Mouse (Mus musculus) forebrain, postnatal 0 days (tissue): Measurements from ENCODE around the gene Glt1d1. TPM values are rescaled to one million over a fixed set of nuclear protein-coding genes. Genes with fewer than 3 reads are reported as not detected.
A peak's percentile ranks its signal among the peaks of the same experiment; 100 is the strongest.

ENCODE experiments used
- ATAC-seq: fragments of 200-750 bp; cut with Nextera tagmentation; 2 replicates; pipeline ENCODE4 v1.8.0; 2017; ENCODE audit warnings: mild to moderate bottlenecking, moderate library complexity
- DNase-seq: peaks from one replicate; pipeline ENCODE4 v3.0.0-alpha.2; 2015
- H3K27ac ChIP-seq: fragments of 300-500 bp; sonication (generic); 2 replicates; pipeline ENCODE4 v1.5.1; 2014; ENCODE audit warnings: low read depth, mild to moderate bottlenecking, antibody characterized with exemption, low read length, moderate library complexity, mixed read lengths
- H3K27me3 ChIP-seq: fragments of 300-500 bp; sonication (generic); 2 replicates; pipeline ENCODE4 v1.6.1; 2014; ENCODE audit warnings: mild to moderate bottlenecking, low read length, mixed read lengths; ENCODE audit not compliant: insufficient read depth
- H3K36me3 ChIP-seq: fragments of 300-500 bp; sonication (generic); 2 replicates; pipeline ENCODE4 v1.6.1; 2014; ENCODE audit warnings: mild to moderate bottlenecking, moderate library complexity; ENCODE audit not compliant: insufficient read depth
- H3K4me1 ChIP-seq: fragments of 300-500 bp; sonication (generic); 2 replicates; pipeline ENCODE4 v1.6.1; 2014; ENCODE audit warnings: antibody characterized with exemption; ENCODE audit not compliant: insufficient read depth
- H3K4me2 ChIP-seq: fragments of 300-500 bp; sonication (generic); 2 replicates; pipeline ENCODE4 v1.6.1; 2014; ENCODE audit warnings: low read depth, mild to moderate bottlenecking, moderate library complexity
- H3K4me3 ChIP-seq: fragments of 300-500 bp; sonication (generic); 2 replicates; pipeline ENCODE4 v1.5.1; 2014; ENCODE audit warnings: low read depth, low read length, mixed read lengths
- H3K9ac ChIP-seq: fragments of 300-500 bp; sonication (generic); 2 replicates; pipeline ENCODE4 v1.6.1; 2014; ENCODE audit warnings: mild to moderate bottlenecking
- H3K9me3 ChIP-seq: fragments of 300-500 bp; sonication (generic); 2 replicates; pipeline ENCODE4 v1.6.1; 2016; ENCODE audit warnings: low read length
- CTCF ChIP-seq: sonication (generic); IDR thresholded peaks from 2 replicates; pipeline ENCODE4 v1.5.1; 2016; ENCODE audit warnings: antibody characterized with exemption, control low read depth, low read depth
- WGBS: fragments of 180-500 bp; shearing (Covaris S2); extraction: QIAGEN DNeasy Blood & Tissue Kit; methylation state at CpG from one replicate; pipeline ENCODE4 v1.1.7; 2014; 5-methylcytosine and 5-hydroxymethylcytosine counted together
- polyA plus RNA-seq: library from polyadenylated mRNA; unstranded; fragments of >200 nt; fragmentation: Nextera tagmentation; extraction: Ambion mirVana; gene quantifications from 2 replicates; pipeline ENCODE4 v1.2.1, GENCODE M21; 2015
- total RNA-seq: library from RNA; depleted of rRNA; stranded (reverse); fragments of >200 nt; gene quantifications from 2 replicates; pipeline ENCODE4 v1.2.3, GENCODE M21; 2014

The Glt1d1 gene
- total and polyA plus RNA-seq, 2 experiments from 2014 or later, result 1.1 to 10.5 TPM

DNA sequence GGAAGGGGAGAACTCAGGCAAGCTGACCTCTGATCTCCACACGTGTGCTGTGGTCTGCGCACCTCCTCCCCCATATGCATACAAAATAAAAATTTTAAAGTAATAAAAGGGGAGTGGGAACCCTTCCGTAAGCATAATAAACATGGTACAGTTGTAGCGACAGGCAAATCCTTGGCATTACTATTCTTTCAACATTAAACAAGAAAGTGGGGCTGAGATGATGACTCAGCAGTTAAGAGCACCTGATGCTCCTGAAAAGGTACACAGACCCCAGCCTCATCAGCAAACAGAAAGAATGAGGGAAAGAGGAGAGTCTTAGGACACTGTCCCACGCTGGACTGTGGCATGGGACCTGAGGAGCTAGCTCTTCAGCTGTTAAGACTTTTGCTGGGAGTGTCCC is 29.1 kb upstream of the Glt1d1 start:
- peaks cover 66% of the 10 kb centered on the region for H3K36me3 ChIP-seq
- TF ChIP-seq CTCF, result no peak
- no peaks in the 10 kb centered on the region for H3K4me1 ChIP-seq
- DNase-seq (no peak), ATAC-seq (no peak)
- H3K27me3 ChIP-seq, result no peaks in the 10 kb centered on the region
- no peak overlapping the region for H3K9ac ChIP-seq
- no peak overlapping the region for H3K4me2 ChIP-seq
- no peaks in the 10 kb centered on the region for H3K9me3 ChIP-seq
- 97% methylated on average over 5 of the region's 5 CpGs for WGBS
- H3K4me3 ChIP-seq, result no peak overlapping the region
- H3K27ac ChIP-seq, result no peak overlapping the region

DNA sequence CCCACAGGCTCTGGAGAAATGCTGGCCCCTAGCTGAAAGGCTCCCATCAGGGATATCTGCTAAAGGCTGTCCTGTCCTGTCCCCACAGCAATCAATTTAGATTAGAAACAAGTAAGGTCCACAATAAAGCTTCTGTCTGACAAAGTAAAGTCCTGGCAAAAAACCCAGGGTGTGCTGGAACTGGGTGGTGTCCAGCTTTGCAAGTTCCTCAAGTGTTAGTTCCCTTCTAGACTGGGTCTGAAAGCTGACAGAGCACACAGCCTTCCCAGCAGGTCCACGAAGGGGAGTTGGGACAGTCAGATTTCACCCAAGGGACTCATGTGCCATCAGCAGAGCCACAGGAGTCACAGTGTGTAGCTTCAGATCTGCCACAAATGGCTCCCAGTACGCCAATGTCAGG is 24.6 kb upstream of the Glt1d1 start:
- DNase-seq (no peak), ATAC-seq (no peak)
- no peak overlapping the region for H3K4me2 ChIP-seq
- H3K27me3 ChIP-seq, result no peaks in the 10 kb centered on the region
- H3K27ac ChIP-seq, result no peak overlapping the region
- no peak overlapping the region for H3K4me3 ChIP-seq
- peaks cover 27% of the 10 kb centered on the region for H3K36me3 ChIP-seq
- no peak for TF ChIP-seq CTCF
- WGBS, result 98% methylated on average over 2 of the region's 2 CpGs
- no peaks in the 10 kb centered on the region for H3K4me1 ChIP-seq
- H3K9me3 ChIP-seq, result no peaks in the 10 kb centered on the region
- H3K9ac ChIP-seq, result no peak overlapping the region

DNA sequence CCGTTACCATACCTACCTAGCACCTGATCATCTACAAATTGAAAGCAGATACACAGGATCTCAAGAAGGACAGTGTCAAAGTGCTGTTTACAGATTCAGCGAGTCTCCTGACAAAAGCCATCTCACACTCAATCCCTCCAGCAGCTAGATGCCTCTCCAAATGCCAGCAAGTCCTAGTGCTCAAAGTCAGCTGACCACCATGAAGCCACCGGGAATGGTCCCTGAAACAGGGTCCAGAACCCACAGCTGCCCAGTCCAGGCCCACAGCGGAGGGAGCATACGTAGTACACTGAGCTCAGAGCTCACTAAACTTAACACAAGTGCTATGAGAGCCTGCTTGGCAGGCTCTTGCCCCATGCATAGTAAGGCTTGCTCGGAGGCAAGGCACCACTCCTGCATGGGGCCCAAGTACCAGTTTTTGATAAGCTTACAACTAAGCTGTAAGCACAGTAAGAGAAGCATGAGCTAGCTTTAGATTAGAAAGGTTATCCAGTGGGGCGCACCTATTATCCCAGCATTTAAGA is 22.8 kb upstream of the Glt1d1 start:
- TF ChIP-seq CTCF, result no peak
- WGBS, result 87% methylated on average over 7 of the region's 7 CpGs
- no peaks in the 10 kb centered on the region for H3K27me3 ChIP-seq
- peaks cover 13% of the 10 kb centered on the region for H3K36me3 ChIP-seq
- H3K4me3 ChIP-seq, result no peak overlapping the region
- DNase-seq (no peak), ATAC-seq (no peak)
- H3K9ac ChIP-seq, result no peak overlapping the region
- no peaks in the 10 kb centered on the region for H3K9me3 ChIP-seq
- H3K4me2 ChIP-seq, result no peak overlapping the region
- H3K4me1 ChIP-seq, result no peaks in the 10 kb centered on the region
- H3K27ac ChIP-seq, result no peak overlapping the region

DNA sequence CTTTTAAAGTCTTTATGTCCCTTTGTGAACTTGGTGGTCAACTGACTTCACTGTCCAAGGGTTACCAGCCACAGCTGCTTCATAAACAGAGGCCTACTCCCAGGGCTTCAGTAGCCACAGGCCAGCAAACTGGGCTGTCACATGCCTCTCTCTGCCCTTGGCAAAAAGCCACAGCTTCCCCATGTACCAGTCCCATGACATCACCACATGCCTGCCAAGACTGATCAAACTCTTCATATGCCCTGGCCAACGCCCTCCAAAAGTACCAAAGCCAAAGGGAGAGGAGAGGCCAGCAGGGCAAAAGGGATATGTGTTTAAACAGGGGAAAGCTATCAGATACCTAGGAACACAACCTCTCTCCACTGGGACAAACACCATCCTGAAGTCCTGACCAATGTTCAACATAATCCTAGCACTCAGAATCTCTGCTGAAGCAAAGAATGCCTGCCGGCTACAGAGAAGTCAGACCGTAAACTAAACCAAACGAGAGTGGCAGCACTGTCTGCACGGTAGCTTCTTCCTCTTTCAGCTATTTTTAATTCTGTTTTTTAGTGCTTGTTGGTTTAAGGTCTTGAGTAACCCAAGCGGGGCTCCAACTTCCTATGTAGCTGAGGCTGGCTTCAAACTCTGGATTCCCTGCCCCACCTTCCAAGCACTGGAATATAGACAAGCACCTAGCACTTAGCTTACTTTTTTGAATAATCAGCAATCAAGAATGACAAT is 21.1 kb upstream of the Glt1d1 start:
- 75% methylated on average over 6 of the region's 6 CpGs for WGBS

DNA sequence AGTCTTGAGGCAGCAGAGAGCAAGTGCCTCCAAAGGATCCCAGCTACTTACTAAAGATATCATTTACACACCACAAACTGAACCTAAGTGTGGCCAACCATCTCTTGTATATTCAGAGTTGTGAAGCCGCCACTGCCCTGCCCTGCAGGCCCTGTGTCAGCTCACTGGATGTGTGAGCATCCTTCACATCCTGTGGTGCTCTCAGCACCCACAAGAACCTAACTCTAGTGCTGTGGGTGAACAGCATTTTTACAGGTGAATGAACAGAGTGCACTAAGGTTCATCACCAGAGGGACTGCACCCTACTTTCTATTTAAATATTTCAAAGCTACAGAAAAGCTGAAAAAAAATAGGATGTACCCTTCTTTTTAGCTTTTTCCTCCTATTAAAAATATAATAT is 20.2 kb upstream of the Glt1d1 start:
- no peak for ATAC-seq
- 72% methylated on average over 1 of the region's 1 CpGs for WGBS

More for the DNA sequence above, 21.1 kb upstream of the Glt1d1 start:
- H3K4me2 ChIP-seq, result no peak overlapping the region
- no peaks in the 10 kb centered on the region for H3K27me3 ChIP-seq
- peaks cover 10% of the 10 kb centered on the region for H3K36me3 ChIP-seq
- H3K27ac ChIP-seq, result no peak overlapping the region
- no peak for ATAC-seq
- no peak overlapping the region for H3K9ac ChIP-seq
- H3K4me1 ChIP-seq, result peaks cover 13% of the 10 kb centered on the region
- no peak for TF ChIP-seq CTCF
- no peaks in the 10 kb centered on the region for H3K9me3 ChIP-seq
- DNase-seq, result no peak
- no peak overlapping the region for H3K4me3 ChIP-seq

DNA sequence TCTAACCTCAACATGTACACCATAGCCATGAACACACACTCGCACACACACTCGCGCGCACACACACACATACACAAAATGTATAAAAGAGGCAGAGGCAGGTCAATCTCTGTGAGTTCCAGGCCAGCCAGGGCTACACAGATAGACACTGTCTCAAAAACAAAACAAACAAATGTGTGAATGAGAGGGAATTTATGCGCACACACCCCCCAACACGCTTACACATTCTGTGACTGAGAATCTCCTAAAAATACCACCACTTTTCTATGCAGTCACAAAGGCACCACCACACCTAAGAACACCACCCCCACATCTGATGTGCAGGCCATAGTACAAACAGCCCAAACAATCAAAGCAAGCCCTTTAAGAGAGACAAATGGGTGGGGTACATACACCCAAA is 19.7 kb upstream of the Glt1d1 start:
- no peak for TF ChIP-seq CTCF
- no peak overlapping the region for H3K27ac ChIP-seq
- no peak overlapping the region for H3K4me2 ChIP-seq
- peaks cover 17% of the 10 kb centered on the region for H3K4me1 ChIP-seq
- no peaks in the 10 kb centered on the region for H3K27me3 ChIP-seq
- H3K36me3 ChIP-seq, result peaks cover 10% of the 10 kb centered on the region; the same call in 1 of the 2 replicates
- no peak for DNase-seq
- no peak for ATAC-seq
- no peak overlapping the region for H3K9ac ChIP-seq
- H3K9me3 ChIP-seq, result no peaks in the 10 kb centered on the region
- 94% methylated on average over 6 of the region's 6 CpGs for WGBS
- no peak overlapping the region for H3K4me3 ChIP-seq

More for the DNA sequence above, 20.2 kb upstream of the Glt1d1 start:
- Histone ChIP-seq H3K36me3 (peaks cover 10% of the 10 kb centered on the region), H3K9ac (no peak overlapping the region), H3K4me2 (no peak overlapping the region), H3K4me1 (peaks cover 17% of the 10 kb centered on the region), H3K27me3 (no peaks in the 10 kb centered on the region), H3K9me3 (no peaks in the 10 kb centered on the region), H3K27ac (no peak overlapping the region), H3K4me3 (no peak overlapping the region)
- no peak for TF ChIP-seq CTCF
- no peak for DNase-seq

DNA sequence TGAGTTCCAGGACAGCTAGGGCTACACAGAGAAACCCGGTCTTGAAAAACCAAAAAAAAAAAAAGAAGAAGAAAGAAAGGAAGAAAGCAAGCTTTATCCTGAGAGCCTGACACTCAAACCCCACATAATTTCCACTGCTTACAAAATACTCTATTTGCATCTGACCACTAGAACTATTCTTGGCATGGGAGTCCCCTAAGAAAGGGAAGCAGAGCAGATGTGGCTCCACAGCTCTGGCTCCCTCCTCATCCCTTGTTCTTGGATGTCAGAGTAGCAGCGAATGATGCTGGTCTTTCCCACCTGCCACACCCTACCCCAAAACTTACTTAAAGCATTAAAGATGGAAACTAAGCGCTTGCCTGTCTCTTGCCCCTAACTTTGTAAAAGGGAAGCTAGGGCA is 16.6 kb upstream of the Glt1d1 start:
- Histone ChIP-seq H3K4me3 (peak overlapping the region; percentile 89), H3K9me3 (no peaks in the 10 kb centered on the region), H3K27ac (no peak overlapping the region), H3K36me3 (no peaks in the 10 kb centered on the region), H3K4me1 (peaks cover 17% of the 10 kb centered on the region), H3K9ac (no peak overlapping the region), H3K27me3 (no peaks in the 10 kb centered on the region), H3K4me2 (peak overlapping the region; percentile 77)
- ATAC-seq (no peak), DNase-seq (no peak)
- no peak for TF ChIP-seq CTCF
- WGBS, result 76% methylated on average over 3 of the region's 3 CpGs
